Mouse (Mus musculus) brain, embryonic 14.5 days (tissue): ENCODE data around the gene Cnfn. TPM values are rescaled to one million over a fixed set of nuclear protein-coding genes. Genes with fewer than 3 reads are reported as not detected.
"Not testable (repeated sequence)": the region's sequence is repeated elsewhere in the genome, so short reads cannot be mapped to it uniquely, and the experiment has no call there.

Experiments
- DNase-seq: peaks from one replicate; pipeline ENCODE4 v3.0.0-alpha.2; 2011; ENCODE audit warnings: low read depth
- CTCF ChIP-seq: fragments of 200-500 bp; IDR thresholded peaks from 2 replicates; pipeline ENCODE4 v1.5.1; 2012; ENCODE audit warnings: inconsistent platforms, mild to moderate bottlenecking, moderate library complexity, borderline replicate concordance; ENCODE audit not compliant: insufficient read depth, insufficient read length; ENCODE audit errors: extremely low read depth
- POLR2A ChIP-seq: fragments of 200-500 bp; IDR thresholded peaks from 2 replicates; pipeline ENCODE4 v1.6.1; 2012; ENCODE audit warnings: mild to moderate bottlenecking, inconsistent platforms, borderline replicate concordance; ENCODE audit not compliant: poor library complexity, insufficient read depth, insufficient read length, severe bottlenecking; ENCODE audit errors: extremely low read depth
- polyA plus RNA-seq: library from polyadenylated mRNA; depleted of rRNA; stranded (reverse); fragments of >200 nt; gene quantifications from 2 replicates; pipeline ENCODE4 v1.2.3, GENCODE M21; 2012; rRNA removed

Gene Cnfn
- polyA plus RNA-seq = 1.2 TPM in 1 of 2 replicates, not detected in the other

- peak; percentile 18 for DNase-seq
These were observed at the start of gene Cnfn for GRCm38 (mm10) chr7:25369058-25369749. Gene Cnfn (minus strand): TSS chr7:25369724.

GRCm38 (mm10) chr7:25417597-25417996 lies 48.1 kb upstream of the Cnfn start:
- TF ChIP-seq CTCF (peak; percentile 57; the same call in 1 of the 2 replicates), POLR2A (no peak)
- peak; percentile 50 for DNase-seq

More at GRCm38 (mm10) chr7:25369058-25369749, at the start of gene Cnfn:
- TF ChIP-seq POLR2A = no peak
- TF ChIP-seq CTCF = no peak

- TF ChIP-seq POLR2A = no peak
- TF ChIP-seq CTCF = no peak
- no peak for DNase-seq
These were observed 43.4 kb upstream of the Cnfn start, which contains the start of gene Cxcl17 for GRCm38 (mm10) chr7:25412833-25413441. Gene Cxcl17 (minus strand): TSS chr7:25412886.

- no peak for TF ChIP-seq POLR2A
- TF ChIP-seq CTCF = no peak
- DNase-seq = no peak
These were observed 42.3 kb upstream of the Cnfn start for GRCm38 (mm10) chr7:25411861-25412260.

- TF ChIP-seq CTCF (no peak), POLR2A (no peak)
- no peak for DNase-seq
These were observed 41.6 kb upstream of the Cnfn start for GRCm38 (mm10) chr7:25410969-25411615.

- peak; percentile 50 for DNase-seq
- TF ChIP-seq CTCF (peak; percentile 40; the same call in 1 of the 2 replicates), POLR2A (no peak)
These were observed 39.7 kb upstream of the Cnfn start for GRCm38 (mm10) chr7:25409114-25409760.

- TF ChIP-seq CTCF = no peak
- TF ChIP-seq POLR2A = no peak
These were observed 36.9 kb upstream of the Cnfn start for GRCm38 (mm10) chr7:25406468-25406867.

GRCm38 (mm10) chr7:25402671-25403101 lies 33.2 kb upstream of the Cnfn start:
- TF ChIP-seq CTCF (peak; percentile 48; the same call in 1 of the 2 replicates), POLR2A (no peak)

More at GRCm38 (mm10) chr7:25406468-25406867, 36.9 kb upstream of the Cnfn start:
- DNase-seq = no peak

GRCm38 (mm10) chr7:25401986-25402385 lies 32.5 kb upstream of the Cnfn start:
- TF ChIP-seq CTCF (no peak), POLR2A (no peak)
- no peak for DNase-seq

More at GRCm38 (mm10) chr7:25402671-25403101, 33.2 kb upstream of the Cnfn start:
- peak; percentile 20 for DNase-seq

GRCm38 (mm10) chr7:25401551-25401950 lies 32.0 kb upstream of the Cnfn start:
- no peak for TF ChIP-seq POLR2A
- TF ChIP-seq CTCF = no peak

GRCm38 (mm10) chr7:25399028-25399427 lies 29.5 kb upstream of the Cnfn start:
- not testable (repeated sequence) for DNase-seq

More at GRCm38 (mm10) chr7:25401551-25401950, 32.0 kb upstream of the Cnfn start:
- no peak for DNase-seq
